Mouse (Mus musculus): ENCODE results near the gene Trp53tg5.

- TF ChIP-seq POLR2AphosphoS2 (IDR thresholded peaks at IDR 0.05; ENCODE audit: low read depth, low read length): no peak
- TF ChIP-seq CTCF (conservative IDR thresholded peaks at IDR 0.05 in 1 of 2, IDR thresholded peaks at IDR 0.05 in 1 of 2; ENCODE audit: low read depth in 2 of 2, low read length in 2 of 2): no peak
- no peak for TF ChIP-seq MYC (IDR thresholded peaks at IDR 0.05; ENCODE audit: low read depth, low read length)
- TF ChIP-seq E2F4 (IDR thresholded peaks at IDR 0.05; ENCODE audit: insufficient replicate concordance, low read depth, low read length): no peak
- TF ChIP-seq POLR2A (IDR thresholded peaks at IDR 0.05; ENCODE audit: low read depth, low read length): no peak
- TF ChIP-seq MAFK (IDR thresholded peaks at IDR 0.05; ENCODE audit: insufficient replicate concordance, low read length): no peak
- no peak for TF ChIP-seq USF2 (conservative IDR thresholded peaks at IDR 0.05; ENCODE audit: low read depth, low read length)
Measured at GRCm38 (mm10) chr2:164444701-164445100, 28.8 kb downstream of the Trp53tg5 start.

All from CH12.LX (cell line).